Mouse (Mus musculus): ENCODE measurements around the gene Ppp4r4. TPM values are rescaled to one million over a fixed set of nuclear protein-coding genes. Genes with fewer than 3 reads are reported as not detected.

Gene Ppp4r4
- polyA plus RNA-seq, 1 experiment from 2014 or later = 1.6 TPM

DNA sequence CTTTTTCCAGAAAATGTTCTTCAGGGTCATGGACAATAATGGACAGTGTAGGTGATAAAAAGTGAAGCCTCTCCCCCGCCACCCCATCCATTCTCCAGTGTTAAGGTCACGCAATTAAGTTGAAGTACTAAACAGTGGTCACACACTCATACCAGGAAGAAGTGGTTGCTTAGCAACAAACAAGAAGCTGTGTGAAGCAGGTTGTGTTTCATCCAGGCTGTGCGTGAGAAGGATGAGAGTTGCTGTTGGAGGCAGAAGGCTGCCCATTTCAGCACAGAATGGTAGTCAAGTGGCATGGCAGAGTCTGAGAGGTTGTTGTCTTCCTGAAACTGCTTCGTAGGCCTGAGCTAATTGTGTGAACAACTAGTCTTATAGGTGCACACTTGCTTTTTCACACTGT is 23.7 kb upstream of the Ppp4r4 start:
- H3K4me3 ChIP-seq = no peak overlapping the region

GRCm38 (mm10) chr12:103509893-103510292 is 22.2 kb upstream of the Ppp4r4 start:
- H3K27me3 ChIP-seq (ENCODE audit: insufficient read depth, poor library complexity, severe bottlenecking) = no peaks in the 10 kb centered on the region
- WGBS = 88% methylated on average over 8 of the region's 8 CpGs
- no peaks in the 10 kb centered on the region for H3K36me3 ChIP-seq
- H3K4me3 ChIP-seq = no peak overlapping the region
- no peaks in the 10 kb centered on the region for H3K9me3 ChIP-seq
- H3K27ac ChIP-seq = no peak overlapping the region
- DNase-seq (ENCODE audit: low spot score) = no peak
- H3K4me1 ChIP-seq = no peaks in the 10 kb centered on the region

More for the DNA sequence above, 23.7 kb upstream of the Ppp4r4 start:
- Histone ChIP-seq H3K27ac (no peak overlapping the region), H3K9me3 (no peaks in the 10 kb centered on the region), H3K4me1 (no peaks in the 10 kb centered on the region), H3K36me3 (no peaks in the 10 kb centered on the region), H3K27me3 (ENCODE audit: insufficient read depth, poor library complexity, severe bottlenecking) (no peaks in the 10 kb centered on the region)
- DNase-seq (ENCODE audit: low spot score) = no peak
- 73% methylated on average over 4 of the region's 4 CpGs for WGBS

DNA sequence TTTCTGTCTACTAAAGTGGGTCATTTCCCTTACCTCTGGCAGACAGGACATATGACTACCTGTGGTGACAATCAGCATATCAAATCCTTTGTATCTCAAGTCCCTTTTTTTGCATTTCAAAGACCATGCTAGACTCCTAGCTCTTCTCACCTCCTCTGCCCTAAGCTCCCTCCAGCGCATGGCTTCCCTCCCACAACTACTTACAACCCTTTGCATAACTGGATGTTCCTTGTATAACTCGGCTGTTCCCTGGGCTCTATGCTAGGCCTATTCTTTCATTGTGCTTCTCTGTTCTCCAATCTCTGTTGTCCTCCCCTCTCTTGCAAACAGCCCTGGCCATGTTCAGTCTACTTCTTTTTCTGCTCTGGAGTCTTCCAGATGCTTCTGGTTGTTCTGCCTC is 20.5 kb upstream of the Ppp4r4 start:
- H3K4me1 ChIP-seq = peaks cover 3% of the 10 kb centered on the region; the same call in 1 of the 2 replicates
- WGBS = 31% methylated on average over 2 of the region's 2 CpGs
- no peaks in the 10 kb centered on the region for H3K9me3 ChIP-seq
- H3K36me3 ChIP-seq = no peaks in the 10 kb centered on the region
- no peak overlapping the region for H3K27ac ChIP-seq
- no peak for DNase-seq (ENCODE audit: low spot score)
- H3K4me3 ChIP-seq = no peak overlapping the region
- no peaks in the 10 kb centered on the region for H3K27me3 ChIP-seq (ENCODE audit: insufficient read depth, poor library complexity, severe bottlenecking)

GRCm38 (mm10) chr12:103513039-103513438 is 19.0 kb upstream of the Ppp4r4 start:
- 57% methylated on average over 2 of the region's 2 CpGs for WGBS
- no peaks in the 10 kb centered on the region for H3K9me3 ChIP-seq
- no peaks in the 10 kb centered on the region for H3K27me3 ChIP-seq (ENCODE audit: insufficient read depth, poor library complexity, severe bottlenecking)
- no peak overlapping the region for H3K4me3 ChIP-seq
- H3K36me3 ChIP-seq = no peaks in the 10 kb centered on the region
- H3K4me1 ChIP-seq = peaks cover 3% of the 10 kb centered on the region; the same call in 1 of the 2 replicates
- H3K27ac ChIP-seq = no peak overlapping the region
- no peak for DNase-seq (ENCODE audit: low spot score)

DNA sequence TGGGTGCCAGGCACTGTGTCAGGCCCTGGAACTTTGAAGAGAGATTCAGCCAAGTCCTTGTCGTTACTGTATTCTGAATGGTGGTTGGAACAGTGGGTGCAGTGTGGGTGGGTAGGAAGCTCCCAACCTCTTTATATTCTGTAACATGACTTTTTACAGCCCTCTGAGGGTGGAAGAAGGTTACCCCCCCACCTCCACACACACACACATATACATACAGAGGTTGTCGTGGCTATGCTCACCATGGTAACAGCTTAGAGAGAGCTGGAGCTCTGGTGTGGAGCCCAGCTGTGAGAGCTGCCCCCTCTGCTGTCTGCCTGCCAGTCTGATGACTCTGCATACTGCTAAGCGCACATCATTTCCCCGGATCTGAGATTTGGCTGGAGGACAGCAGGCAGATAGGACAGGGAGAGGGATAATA is 18.6 kb upstream of the Ppp4r4 start:
- DNase-seq (ENCODE audit: low spot score) = no peak
- Histone ChIP-seq H3K27me3 (ENCODE audit: insufficient read depth, poor library complexity, severe bottlenecking) (no peaks in the 10 kb centered on the region), H3K27ac (no peak overlapping the region), H3K36me3 (no peaks in the 10 kb centered on the region), H3K4me1 (peaks cover 3% of the 10 kb centered on the region; the same call in 1 of the 2 replicates), H3K4me3 (no peak overlapping the region), H3K9me3 (no peaks in the 10 kb centered on the region)
- WGBS = 51% methylated on average over 4 of the region's 4 CpGs

DNA sequence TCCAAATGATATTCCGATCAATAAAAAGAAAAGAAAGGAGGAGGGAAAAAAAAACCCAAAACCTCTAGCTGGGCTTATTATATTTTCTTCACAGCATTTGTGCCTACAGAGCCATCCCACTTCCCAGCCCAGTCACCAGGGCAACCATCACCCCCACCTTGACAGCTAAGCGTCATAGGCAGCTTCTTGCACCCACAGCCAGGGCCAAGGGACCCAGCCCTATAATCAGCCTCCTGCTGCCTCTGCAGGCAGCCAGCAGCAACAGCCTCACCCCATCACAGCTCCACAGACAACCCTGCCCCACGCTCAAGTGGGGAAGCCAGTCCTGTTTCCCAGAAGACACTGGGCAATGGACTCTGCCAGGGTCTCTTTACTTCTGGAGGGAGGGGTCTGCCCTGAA is 17.7 kb upstream of the Ppp4r4 start:
- Histone ChIP-seq H3K4me3 (no peak overlapping the region), H3K27ac (no peak overlapping the region), H3K27me3 (ENCODE audit: insufficient read depth, poor library complexity, severe bottlenecking) (no peaks in the 10 kb centered on the region), H3K36me3 (no peaks in the 10 kb centered on the region), H3K9me3 (no peaks in the 10 kb centered on the region), H3K4me1 (peaks cover 3% of the 10 kb centered on the region; the same call in 1 of the 2 replicates)
- DNase-seq (ENCODE audit: low spot score) = peak; percentile 73
- WGBS = 68% methylated on average over 3 of the region's 3 CpGs

GRCm38 (mm10) chr12:103515638-103516037 is 16.4 kb upstream of the Ppp4r4 start:
- Histone ChIP-seq H3K4me1 (peaks cover 3% of the 10 kb centered on the region; the same call in 1 of the 2 replicates), H3K27me3 (ENCODE audit: insufficient read depth, poor library complexity, severe bottlenecking) (no peaks in the 10 kb centered on the region), H3K27ac (no peak overlapping the region), H3K4me3 (no peak overlapping the region), H3K9me3 (no peaks in the 10 kb centered on the region), H3K36me3 (no peaks in the 10 kb centered on the region)
- WGBS = 54% methylated on average over 4 of the region's 4 CpGs
- DNase-seq (ENCODE audit: low spot score) = no peak

GRCm38 (mm10) chr12:103518640-103519039 is 13.4 kb upstream of the Ppp4r4 start:
- Histone ChIP-seq H3K4me1 (peaks cover 3% of the 10 kb centered on the region; the same call in 1 of the 2 replicates), H3K9me3 (no peaks in the 10 kb centered on the region), H3K4me3 (no peak overlapping the region), H3K27ac (no peak overlapping the region), H3K36me3 (no peaks in the 10 kb centered on the region), H3K27me3 (ENCODE audit: insufficient read depth, poor library complexity, severe bottlenecking) (no peaks in the 10 kb centered on the region)
- DNase-seq (ENCODE audit: low spot score) = no peak
- 87% methylated on average over 6 of the region's 6 CpGs for WGBS

DNA sequence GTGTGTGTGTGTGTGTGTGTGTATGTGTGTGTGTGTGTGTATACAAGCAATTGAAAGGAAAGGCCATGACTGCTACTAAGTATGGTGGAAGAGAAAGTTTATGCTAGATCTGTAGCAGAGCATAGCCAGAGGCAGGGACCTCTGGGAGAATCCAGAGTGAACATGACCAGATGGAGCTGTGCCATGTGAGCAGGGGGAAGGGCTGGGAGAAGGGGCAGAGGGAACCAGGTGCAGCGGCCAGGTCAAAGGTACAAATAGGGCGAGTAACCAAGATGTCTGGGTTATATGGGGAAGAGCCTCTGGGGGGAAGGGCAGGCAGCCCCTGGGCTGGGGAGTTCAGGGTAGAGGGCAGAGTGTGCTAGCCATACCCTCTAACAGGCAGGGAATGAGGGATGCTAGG is 1.5 kb upstream of the Ppp4r4 start:
- H3K9me3 ChIP-seq = no peaks in the 10 kb centered on the region
- H3K4me1 ChIP-seq = peaks cover 8% of the 10 kb centered on the region
- H3K36me3 ChIP-seq = no peaks in the 10 kb centered on the region
- H3K4me3 ChIP-seq = no peak overlapping the region
- 79% methylated on average over 2 of the region's 2 CpGs for WGBS
- DNase-seq (ENCODE audit: low spot score) = no peak
- H3K27ac ChIP-seq = no peak overlapping the region
- H3K27me3 ChIP-seq (ENCODE audit: insufficient read depth, poor library complexity, severe bottlenecking) = peaks cover 23% of the 10 kb centered on the region

GRCm38 (mm10) chr12:103532649-103533395 is 739 bp downstream of the Ppp4r4 start:
- WGBS = under 1% methylated on average over 44 of the region's 44 CpGs
- DNase-seq (ENCODE audit: low spot score) = peak; percentile 79
- Histone ChIP-seq H3K4me1 (peaks cover 8% of the 10 kb centered on the region), H3K4me3 (peak overlapping the region; percentile 74), H3K9me3 (no peaks in the 10 kb centered on the region), H3K36me3 (no peaks in the 10 kb centered on the region), H3K27me3 (ENCODE audit: insufficient read depth, poor library complexity, severe bottlenecking) (peaks cover 23% of the 10 kb centered on the region), H3K27ac (peak overlapping the region; percentile 76)

DNA sequence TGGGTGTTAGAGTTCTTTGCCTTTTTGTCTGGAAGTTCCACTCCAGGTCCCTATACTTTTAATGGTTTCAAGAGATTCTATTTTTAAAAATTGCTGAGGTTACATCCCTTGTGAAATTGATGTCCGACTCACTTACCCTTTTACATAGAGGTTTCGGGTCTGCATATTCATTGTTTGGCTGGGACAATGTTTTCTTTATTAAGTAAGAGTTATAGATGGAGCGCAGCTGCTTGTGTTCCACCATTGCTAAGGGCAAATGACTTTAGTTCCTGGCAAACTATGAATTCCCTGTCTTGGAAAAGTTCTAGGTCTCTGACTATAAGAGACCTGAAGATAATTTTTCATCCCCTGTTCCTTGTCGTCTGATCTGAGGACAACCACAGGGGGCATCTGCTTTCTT is 8.3 kb downstream of the Ppp4r4 start:
- no peaks in the 10 kb centered on the region for H3K27me3 ChIP-seq (ENCODE audit: insufficient read depth, poor library complexity, severe bottlenecking)
- no peak for DNase-seq (ENCODE audit: low spot score)
- H3K9me3 ChIP-seq = no peaks in the 10 kb centered on the region
- H3K27ac ChIP-seq = no peak overlapping the region
- no peak overlapping the region for H3K4me3 ChIP-seq
- H3K4me1 ChIP-seq = no peaks in the 10 kb centered on the region
- WGBS = 77% methylated on average over 4 of the region's 4 CpGs
- H3K36me3 ChIP-seq = no peaks in the 10 kb centered on the region

DNA sequence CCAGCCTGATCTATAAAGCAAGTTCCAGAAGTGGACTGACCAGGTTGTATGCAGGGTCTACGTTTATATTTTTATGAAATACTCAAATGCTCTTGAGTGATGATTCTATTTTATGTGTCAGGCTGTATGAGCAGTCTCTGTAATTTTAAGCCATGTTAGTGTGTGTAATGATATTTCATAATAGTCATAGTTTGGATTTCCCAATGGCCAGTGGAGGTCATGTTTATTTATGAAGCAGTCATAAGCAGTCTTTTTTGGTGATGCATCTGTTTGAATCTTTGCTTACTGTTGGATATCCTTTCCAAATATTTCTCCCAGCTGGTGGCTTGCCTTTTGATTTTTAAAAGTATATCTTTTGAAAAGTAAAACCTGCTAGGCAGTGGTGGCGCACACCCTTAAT is 11.3 kb downstream of the Ppp4r4 start:
- Histone ChIP-seq H3K27ac (no peak overlapping the region), H3K9me3 (no peaks in the 10 kb centered on the region), H3K27me3 (ENCODE audit: insufficient read depth, poor library complexity, severe bottlenecking) (no peaks in the 10 kb centered on the region), H3K4me3 (no peak overlapping the region), H3K36me3 (no peaks in the 10 kb centered on the region), H3K4me1 (no peaks in the 10 kb centered on the region)
- DNase-seq (ENCODE audit: low spot score) = no peak
- WGBS = 72% methylated on average over 2 of the region's 2 CpGs

- Histone ChIP-seq H3K36me3 (no peaks in the 10 kb centered on the region), H3K27ac (no peak overlapping the region), H3K4me3 (no peak overlapping the region), H3K4me1 (no peaks in the 10 kb centered on the region), H3K9me3 (no peaks in the 10 kb centered on the region), H3K27me3 (ENCODE audit: insufficient read depth, poor library complexity, severe bottlenecking) (no peaks in the 10 kb centered on the region)
- 7% methylated on average over 3 of the region's 3 CpGs for WGBS
- DNase-seq (ENCODE audit: low spot score) = no peak
Observed at GRCm38 (mm10) chr12:103544213-103544612, 12.1 kb downstream of the Ppp4r4 start.

DNA sequence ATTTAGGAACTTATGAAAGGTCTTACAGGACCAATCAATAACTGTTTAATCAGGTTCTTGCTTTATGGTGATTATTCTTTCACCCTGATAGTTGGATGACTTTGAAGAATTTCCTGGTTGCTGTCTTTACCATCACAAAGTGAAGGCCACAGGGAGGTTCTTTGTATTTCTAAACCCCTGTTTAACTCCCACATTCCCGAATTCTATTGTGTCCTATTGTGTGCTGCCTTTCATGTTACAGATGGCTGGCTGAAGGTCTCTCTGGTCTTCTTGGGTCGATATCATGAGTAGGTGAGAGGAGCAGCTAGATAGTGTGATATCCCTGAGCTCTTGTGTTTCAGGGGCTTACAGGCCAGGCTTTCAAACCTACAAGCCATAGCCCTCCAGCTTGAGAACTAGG is 15.4 kb downstream of the Ppp4r4 start:
- 57% methylated on average over 2 of the region's 2 CpGs for WGBS
- H3K36me3 ChIP-seq = no peaks in the 10 kb centered on the region
- no peaks in the 10 kb centered on the region for H3K4me1 ChIP-seq
- no peak for DNase-seq (ENCODE audit: low spot score)
- H3K9me3 ChIP-seq = no peaks in the 10 kb centered on the region
- no peak overlapping the region for H3K27ac ChIP-seq
- no peak overlapping the region for H3K4me3 ChIP-seq
- no peaks in the 10 kb centered on the region for H3K27me3 ChIP-seq (ENCODE audit: insufficient read depth, poor library complexity, severe bottlenecking)
